Mouse (Mus musculus) kidney, adult 9 months (tissue): Measurements from ENCODE around the gene Tfcp2.

ENCODE experiments used
- DNase-seq: peaks from one replicate; pipeline ENCODE4 v3.0.0; 2022

The Tfcp2 gene

GRCm38 (mm10) chr15:100478925-100479324 lies 72.9 kb downstream of the Tfcp2 start:
- peak; percentile 27 for DNase-seq

GRCm38 (mm10) chr15:100478351-100478750 lies 73.5 kb downstream of the Tfcp2 start:
- DNase-seq = no peak

GRCm38 (mm10) chr15:100473926-100474503 lies 77.8 kb downstream of the Tfcp2 start:
- no peak for DNase-seq

- DNase-seq = peak; percentile 60
These were observed 81.8 kb downstream of the Tfcp2 start for GRCm38 (mm10) chr15:100470037-100470436.

- no peak for DNase-seq
These were observed 82.6 kb downstream of the Tfcp2 start for GRCm38 (mm10) chr15:100469189-100469545.

- DNase-seq = peak; percentile 91
These were observed 83.3 kb downstream of the Tfcp2 start, which contains the start of gene Letmd1 for GRCm38 (mm10) chr15:100468295-100469188. TSS of gene Letmd1 (plus strand) at chr15:100469023.

- DNase-seq = no peak
These were observed 84.1 kb downstream of the Tfcp2 start for GRCm38 (mm10) chr15:100467738-100468137.

GRCm38 (mm10) chr15:100465432-100465831 lies 86.4 kb downstream of the Tfcp2 start:
- no peak for DNase-seq

- DNase-seq = peak; percentile 90
These were observed 88.1 kb downstream of the Tfcp2 start for GRCm38 (mm10) chr15:100463712-100464111.

GRCm38 (mm10) chr15:100462086-100462485 lies 89.7 kb downstream of the Tfcp2 start:
- peak; percentile 92 for DNase-seq

GRCm38 (mm10) chr15:100461646-100462045 lies 90.2 kb downstream of the Tfcp2 start:
- DNase-seq = no peak

GRCm38 (mm10) chr15:100460942-100461341 lies 90.9 kb downstream of the Tfcp2 start:
- peak; percentile 75 for DNase-seq

- peak; percentile 74 for DNase-seq
These were observed 93.8 kb downstream of the Tfcp2 start for GRCm38 (mm10) chr15:100458055-100458454.

GRCm38 (mm10) chr15:100457340-100457739 lies 94.5 kb downstream of the Tfcp2 start:
- peak; percentile 70 for DNase-seq

- peak; percentile 94 for DNase-seq
These were observed 95.3 kb downstream of the Tfcp2 start for GRCm38 (mm10) chr15:100456356-100456991.

- no peak for DNase-seq
These were observed 99.3 kb downstream of the Tfcp2 start for GRCm38 (mm10) chr15:100452486-100452885.

- DNase-seq = no peak
These were observed 100.6 kb downstream of the Tfcp2 start for GRCm38 (mm10) chr15:100451245-100451644.

- no peak for DNase-seq
These were observed 102.3 kb downstream of the Tfcp2 start for GRCm38 (mm10) chr15:100449495-100449894.

- DNase-seq = no peak
These were observed 103.2 kb downstream of the Tfcp2 start for GRCm38 (mm10) chr15:100448572-100448971.
